Mouse (Mus musculus) kidney, adult 2 months (tissue): ENCODE results near the gene Hist1h2ai. TPM values are rescaled to one million over a fixed set of nuclear protein-coding genes. Genes with fewer than 3 reads are reported as not detected.
"Not testable (repeated sequence)": the region's sequence is repeated elsewhere in the genome, so short reads cannot be mapped to it uniquely, and the experiment has no call there.

Experiments
- DNase-seq: peaks from one replicate; pipeline ENCODE4 v3.0.0; 2021
- H3K27ac ChIP-seq: fragments of 200-500 bp; 2 replicates; pipeline ENCODE4 v1.5.1; 2012; ENCODE audit warnings: low read depth, low read length, control low read depth, inconsistent platforms; ENCODE audit not compliant: insufficient read depth
- H3K27me3 ChIP-seq: fragments of 200-500 bp; replicated peaks from 2 replicates; pipeline ENCODE4 v1.6.1; 2012; ENCODE audit warnings: mild to moderate bottlenecking, moderate library complexity, low read length, inconsistent platforms; ENCODE audit not compliant: control insufficient read depth, insufficient read depth
- H3K36me3 ChIP-seq: fragments of 200-500 bp; 2 replicates; pipeline ENCODE4 v1.6.1; 2012; ENCODE audit warnings: mild to moderate bottlenecking, moderate library complexity, low read length, inconsistent platforms; ENCODE audit not compliant: control insufficient read depth, insufficient read depth
- H3K4me1 ChIP-seq: fragments of 200-500 bp; 2 replicates; pipeline ENCODE4 v1.6.1; 2011; ENCODE audit warnings: low read length; ENCODE audit not compliant: control insufficient read depth, insufficient read depth
- H3K4me3 ChIP-seq: fragments of 200-500 bp; 2 replicates; pipeline ENCODE4 v1.5.1; 2011; ENCODE audit warnings: mild to moderate bottlenecking, low read depth, low read length, control low read depth; ENCODE audit not compliant: insufficient read depth
- CTCF ChIP-seq: fragments of 200-500 bp; conservative IDR thresholded peaks from 2 replicates; pipeline ENCODE4 v1.5.1; 2011; ENCODE audit warnings: low read depth, mild to moderate bottlenecking, control low read depth, low read length, moderate library complexity, mixed read lengths; ENCODE audit not compliant: insufficient read depth, insufficient read length
- POLR2A ChIP-seq: fragments of 200-500 bp; IDR thresholded peaks from one replicate; pipeline ENCODE4 v1.6.1; 2011; ENCODE audit warnings: low read depth, low read length, control low read depth
- WGBS: fragments of 180-500 bp; shearing (Covaris S2); methylation state at CpG from one replicate; pipeline ENCODE4 v1.1.7; 2018; 5-methylcytosine and 5-hydroxymethylcytosine counted together
- polyA plus RNA-seq: library from polyadenylated mRNA; depleted of rRNA; stranded (reverse); fragments of >200 nt; gene quantifications from 2 replicates; pipeline ENCODE4 v1.2.3, GENCODE M21; 2012

Gene Hist1h2ai
- polyA plus RNA-seq, 1 experiment = 1.2 TPM

- H3K4me1 ChIP-seq, H3K27ac ChIP-seq, H3K27me3 ChIP-seq, H3K36me3 ChIP-seq: not testable (repeated sequence)
- DNase-seq = peak; percentile 82
- TF ChIP-seq POLR2A = peak; percentile 24
- 1% methylated on average over 37 of the region's 37 CpGs for WGBS
- H3K4me3 ChIP-seq = peak within 1 kb of the TSS; percentile 77
These were observed 5.6 kb downstream of the Hist1h2ai start, which contains the start of gene Hist1h2bm for GRCm38 (mm10) chr13:21721757-21722372. Gene Hist1h2bm (plus strand): TSS chr13:21722044.

GRCm38 (mm10) chr13:21722373-21722925, 6.2 kb downstream of the Hist1h2ai start:
- H3K4me1 ChIP-seq = no peaks in the 10 kb centered on the region; the same call in 1 of the 2 replicates
- WGBS = 7% methylated on average over 11 of the region's 11 CpGs
- H3K27ac ChIP-seq = no peak overlapping the region
- TF ChIP-seq CTCF (no peak), POLR2A (no peak)
- no peak for DNase-seq
- H3K4me3 ChIP-seq = peak overlapping the region; percentile 77
- H3K27me3 ChIP-seq = peaks cover 1% of the 10 kb centered on the region; the same call in 1 of the 2 replicates
- H3K36me3 ChIP-seq = no peaks in the 10 kb centered on the region

- 48% methylated on average over 5 of the region's 5 CpGs for WGBS
- no peak for DNase-seq
- no peak for TF ChIP-seq POLR2A
- TF ChIP-seq CTCF = no peak
- Histone ChIP-seq H3K4me1 (no peaks in the 10 kb centered on the region; the same call in 1 of the 2 replicates), H3K4me3 (no peak overlapping the region), H3K27me3 (peaks cover 1% of the 10 kb centered on the region; the same call in 1 of the 2 replicates), H3K27ac (no peak overlapping the region), H3K36me3 (no peaks in the 10 kb centered on the region)
These were observed 7.0 kb downstream of the Hist1h2ai start for GRCm38 (mm10) chr13:21722993-21723836.

- 64% methylated on average over 11 of the region's 11 CpGs for WGBS
- Histone ChIP-seq H3K4me1 (no peaks in the 10 kb centered on the region), H3K27me3 (no peaks in the 10 kb centered on the region), H3K27ac (no peak overlapping the region), H3K36me3 (no peaks in the 10 kb centered on the region), H3K4me3 (no peak overlapping the region)
- no peak for DNase-seq
- no peak for TF ChIP-seq CTCF
- TF ChIP-seq POLR2A = no peak
These were observed 11.8 kb downstream of the Hist1h2ai start for GRCm38 (mm10) chr13:21727948-21728572.

GRCm38 (mm10) chr13:21729544-21729943, 13.3 kb downstream of the Hist1h2ai start:
- TF ChIP-seq CTCF = no peak
- no peak for TF ChIP-seq POLR2A
- Histone ChIP-seq H3K27ac (no peak overlapping the region), H3K4me3 (no peak overlapping the region), H3K27me3 (no peaks in the 10 kb centered on the region), H3K36me3 (no peaks in the 10 kb centered on the region), H3K4me1 (no peaks in the 10 kb centered on the region)
- 53% methylated on average over 1 of the region's 1 CpGs for WGBS
- no peak for DNase-seq

GRCm38 (mm10) chr13:21733466-21733865, 17.2 kb downstream of the Hist1h2ai start:
- 78% methylated on average over 5 of the region's 5 CpGs for WGBS
- Histone ChIP-seq H3K27ac (no peak overlapping the region), H3K4me3 (no peak overlapping the region), H3K36me3 (no peaks in the 10 kb centered on the region), H3K27me3 (no peaks in the 10 kb centered on the region), H3K4me1 (no peaks in the 10 kb centered on the region)
- DNase-seq = no peak
- TF ChIP-seq POLR2A (no peak), CTCF (no peak)
